Mouse (Mus musculus): Measurements from ENCODE around the gene St3gal5. TPM values are rescaled to one million over a fixed set of nuclear protein-coding genes. Genes with fewer than 3 reads are reported as not detected.
"Not testable (repeated sequence)": the region's sequence is repeated elsewhere in the genome, so short reads cannot be mapped to it uniquely, and the experiment has no call there.

The St3gal5 gene
- polyA plus RNA-seq (2014; fragmentation: Nextera tagmentation; extraction: Ambion mirVana): 69.9 and 72.4 TPM in 2 replicates

DNA sequence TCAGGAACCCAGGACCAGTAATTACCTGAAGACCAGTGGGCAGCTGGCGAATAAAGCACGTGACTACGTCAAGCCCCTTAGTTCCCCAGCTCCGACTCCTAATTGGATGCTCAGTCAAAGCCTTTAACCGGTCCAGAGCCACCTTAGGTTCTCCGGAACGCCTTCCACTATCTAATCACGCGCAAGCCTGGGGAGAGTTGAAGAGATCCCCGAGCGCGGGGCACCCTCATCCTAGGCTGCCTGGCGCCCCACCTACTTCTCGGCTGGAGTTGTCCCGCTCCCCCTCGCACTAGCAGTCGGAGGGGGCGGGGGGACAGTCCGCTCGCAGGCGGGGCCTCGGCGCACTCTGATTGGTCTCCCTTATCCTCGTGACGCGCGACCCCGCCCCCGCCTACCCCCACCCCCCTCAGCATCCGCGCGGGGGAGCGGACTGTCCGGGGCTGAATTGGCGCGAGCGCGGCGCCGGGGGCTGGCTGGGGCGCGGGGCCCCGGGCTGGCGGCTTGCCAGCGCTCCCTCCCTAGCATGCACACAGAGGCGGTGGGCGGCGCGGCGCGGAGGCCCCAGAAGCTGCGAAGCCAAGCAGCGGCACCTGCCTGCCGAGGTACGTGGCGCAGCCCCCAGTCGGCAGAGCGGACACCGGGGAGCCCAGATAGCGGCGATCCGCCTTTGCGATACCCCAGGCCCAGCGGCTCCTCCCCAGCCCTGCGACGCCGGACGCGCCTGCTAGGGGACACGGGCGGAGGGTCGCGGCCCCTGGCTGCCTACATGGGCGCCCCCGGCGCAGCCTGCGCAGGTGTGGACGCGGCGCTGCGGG lies at the start of gene St3gal5:
Gene St3gal5, plus strand, starts transcription at position 412 of the 815 bp plus-strand sequence.
- under 1% methylated on average over 81 of the region's 81 CpGs for WGBS (ENCODE audit: insufficient replicate concordance)

DNA sequence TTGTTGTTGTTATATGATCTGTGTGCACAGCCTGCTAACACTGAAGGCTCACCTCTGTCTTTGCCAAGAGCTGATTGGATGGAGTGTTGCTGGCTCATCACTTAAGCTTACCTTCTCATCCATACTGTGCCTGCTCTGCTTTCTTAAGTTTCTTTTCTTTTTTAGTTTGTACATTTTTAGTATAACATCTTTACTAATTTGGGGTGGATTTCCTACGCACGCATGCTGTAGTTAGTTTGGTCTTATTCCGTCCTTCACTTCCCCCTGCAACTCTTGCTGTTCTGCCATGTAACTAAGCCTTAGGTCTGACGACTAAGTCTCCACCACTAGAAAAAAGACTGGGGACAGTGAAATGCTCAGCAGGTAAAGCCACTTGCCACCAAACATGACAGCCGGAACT lies 48.7 kb upstream of the St3gal5 start:
- H3K27me3 ChIP-seq (ENCODE audit: control insufficient read depth, insufficient read depth, low read length): no peaks in the 10 kb centered on the region
- 87% methylated on average over 5 of the region's 5 CpGs for WGBS (ENCODE audit: insufficient replicate concordance)
- no peak for ATAC-seq (replicated peaks; ENCODE audit: insufficient number of reproducible peaks, low FRiP score, low TSS enrichment)

More for the DNA sequence above, at the start of gene St3gal5:
- H3K4me1 ChIP-seq (ENCODE audit: control insufficient read depth, insufficient read depth, low read length): peaks cover 30% of the 10 kb centered on the region
- peak within 1 kb of the TSS; percentile 69 for H3K27ac ChIP-seq (ENCODE audit: low read depth, low read length)
- peak within 1 kb of the TSS; percentile 58 for H3K4me3 ChIP-seq (ENCODE audit: low read depth, low read length)
- peak within 1 kb of the TSS; percentile 86 for H3K9ac ChIP-seq (ENCODE audit: low read depth, low read length)
- no peaks in the 10 kb centered on the region for H3K9me3 ChIP-seq (replicated peaks; ENCODE audit: control insufficient read depth, low read length)
- H3K27me3 ChIP-seq (ENCODE audit: control insufficient read depth, insufficient read depth, low read length): no peaks in the 10 kb centered on the region
- H3K36me3 ChIP-seq (ENCODE audit: control insufficient read depth, insufficient read depth, low read length): no peaks in the 10 kb centered on the region
- H3K4me2 ChIP-seq: peak within 1 kb of the TSS; percentile 87
- peak; percentile 97 for ATAC-seq (replicated peaks; ENCODE audit: insufficient number of reproducible peaks, low FRiP score, low TSS enrichment)

GRCm38 (mm10) chr6:72049941-72050340 lies 47.5 kb upstream of the St3gal5 start:
- H3K9me3 ChIP-seq (replicated peaks; ENCODE audit: control insufficient read depth, low read length): no peaks in the 10 kb centered on the region
- WGBS (ENCODE audit: insufficient replicate concordance): 40% methylated on average over 6 of the region's 6 CpGs
- H3K4me2 ChIP-seq: no peak overlapping the region
- peaks cover 6% of the 10 kb centered on the region for H3K4me1 ChIP-seq (ENCODE audit: control insufficient read depth, insufficient read depth, low read length)
- no peak overlapping the region for H3K4me3 ChIP-seq (ENCODE audit: low read depth, low read length)
- no peak for ATAC-seq (replicated peaks; ENCODE audit: insufficient number of reproducible peaks, low FRiP score, low TSS enrichment)
- H3K9ac ChIP-seq (ENCODE audit: low read depth, low read length): no peak overlapping the region
- no peaks in the 10 kb centered on the region for H3K36me3 ChIP-seq (ENCODE audit: control insufficient read depth, insufficient read depth, low read length)
- H3K27me3 ChIP-seq (ENCODE audit: control insufficient read depth, insufficient read depth, low read length): no peaks in the 10 kb centered on the region
- H3K27ac ChIP-seq (ENCODE audit: low read depth, low read length): no peak overlapping the region

More for the DNA sequence above, 48.7 kb upstream of the St3gal5 start:
- H3K4me2 ChIP-seq: no peak overlapping the region
- H3K4me3 ChIP-seq (ENCODE audit: low read depth, low read length): no peak overlapping the region
- no peaks in the 10 kb centered on the region for H3K36me3 ChIP-seq (ENCODE audit: control insufficient read depth, insufficient read depth, low read length)
- H3K4me1 ChIP-seq (ENCODE audit: control insufficient read depth, insufficient read depth, low read length): peaks cover 6% of the 10 kb centered on the region
- no peaks in the 10 kb centered on the region for H3K9me3 ChIP-seq (replicated peaks; ENCODE audit: control insufficient read depth, low read length)
- no peak overlapping the region for H3K9ac ChIP-seq (ENCODE audit: low read depth, low read length)
- H3K27ac ChIP-seq (ENCODE audit: low read depth, low read length): no peak overlapping the region

DNA sequence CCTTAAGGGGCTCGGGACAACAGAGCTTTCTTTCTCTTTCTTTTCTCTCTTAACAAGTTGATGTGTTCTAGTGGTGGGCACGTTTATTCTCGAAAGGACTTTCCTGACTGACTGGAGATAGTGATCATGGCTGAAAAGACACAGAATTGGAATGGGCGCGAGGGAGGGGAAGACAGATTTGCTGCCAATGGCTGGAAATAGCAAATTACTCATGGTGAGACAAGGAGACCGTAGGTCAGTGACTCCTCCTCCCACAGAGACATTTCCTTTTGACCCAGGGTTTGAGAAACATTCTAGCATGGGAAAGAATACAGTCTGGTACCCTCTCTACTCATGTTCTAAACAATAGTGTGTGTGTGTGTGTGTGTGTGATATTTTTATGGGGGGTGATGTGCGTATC lies 46.6 kb upstream of the St3gal5 start:
- Histone ChIP-seq H3K27ac (ENCODE audit: low read depth, low read length) (no peak overlapping the region), H3K4me3 (ENCODE audit: low read depth, low read length) (no peak overlapping the region), H3K9ac (ENCODE audit: low read depth, low read length) (no peak overlapping the region), H3K27me3 (ENCODE audit: control insufficient read depth, insufficient read depth, low read length) (no peaks in the 10 kb centered on the region), H3K4me1 (ENCODE audit: control insufficient read depth, insufficient read depth, low read length) (peaks cover 6% of the 10 kb centered on the region), H3K9me3 (replicated peaks; ENCODE audit: control insufficient read depth, low read length) (no peaks in the 10 kb centered on the region), H3K4me2 (peak overlapping the region; percentile 2), H3K36me3 (ENCODE audit: control insufficient read depth, insufficient read depth, low read length) (no peaks in the 10 kb centered on the region)
- no peak for ATAC-seq (replicated peaks; ENCODE audit: insufficient number of reproducible peaks, low FRiP score, low TSS enrichment)
- 44% methylated on average over 7 of the region's 7 CpGs for WGBS (ENCODE audit: insufficient replicate concordance)

GRCm38 (mm10) chr6:72051247-72051646 lies 46.1 kb upstream of the St3gal5 start:
- Histone ChIP-seq H3K36me3 (ENCODE audit: control insufficient read depth, insufficient read depth, low read length) (no peaks in the 10 kb centered on the region), H3K9ac (ENCODE audit: low read depth, low read length) (no peak overlapping the region), H3K4me1 (ENCODE audit: control insufficient read depth, insufficient read depth, low read length) (peaks cover 6% of the 10 kb centered on the region), H3K4me3 (ENCODE audit: low read depth, low read length) (no peak overlapping the region), H3K4me2 (no peak overlapping the region), H3K27me3 (ENCODE audit: control insufficient read depth, insufficient read depth, low read length) (no peaks in the 10 kb centered on the region), H3K9me3 (replicated peaks; ENCODE audit: control insufficient read depth, low read length) (no peaks in the 10 kb centered on the region), H3K27ac (ENCODE audit: low read depth, low read length) (no peak overlapping the region)
- no peak for ATAC-seq (replicated peaks; ENCODE audit: insufficient number of reproducible peaks, low FRiP score, low TSS enrichment)
- 79% methylated on average over 2 of the region's 2 CpGs for WGBS (ENCODE audit: insufficient replicate concordance)

DNA sequence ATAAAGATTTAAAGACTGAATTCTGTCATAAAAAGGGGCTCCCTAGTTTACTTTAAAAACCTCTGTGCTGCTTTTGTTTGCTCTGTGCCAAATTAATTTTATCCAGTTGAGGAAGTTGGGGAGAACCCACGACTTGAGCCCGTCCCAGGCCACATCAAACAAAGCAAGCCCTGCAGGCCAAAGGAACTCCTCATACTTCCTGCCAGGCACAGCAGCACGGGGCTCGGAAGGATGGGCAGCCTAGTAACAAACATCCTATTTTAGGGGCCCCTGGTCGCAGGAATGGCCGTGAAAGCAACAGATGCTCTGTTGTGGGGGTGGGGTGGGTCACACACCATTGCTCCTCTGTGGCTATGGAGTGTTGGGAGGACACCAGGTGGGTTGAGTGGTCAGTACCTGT lies 45.6 kb upstream of the St3gal5 start:
- peaks cover 6% of the 10 kb centered on the region for H3K4me1 ChIP-seq (ENCODE audit: control insufficient read depth, insufficient read depth, low read length)
- H3K27ac ChIP-seq (ENCODE audit: low read depth, low read length): no peak overlapping the region
- H3K9me3 ChIP-seq (replicated peaks; ENCODE audit: control insufficient read depth, low read length): no peaks in the 10 kb centered on the region
- no peak overlapping the region for H3K9ac ChIP-seq (ENCODE audit: low read depth, low read length)
- no peak overlapping the region for H3K4me3 ChIP-seq (ENCODE audit: low read depth, low read length)
- H3K4me2 ChIP-seq: no peak overlapping the region
- WGBS (ENCODE audit: insufficient replicate concordance): 45% methylated on average over 6 of the region's 6 CpGs
- no peak for ATAC-seq (replicated peaks; ENCODE audit: insufficient number of reproducible peaks, low FRiP score, low TSS enrichment)
- no peaks in the 10 kb centered on the region for H3K27me3 ChIP-seq (ENCODE audit: control insufficient read depth, insufficient read depth, low read length)
- no peaks in the 10 kb centered on the region for H3K36me3 ChIP-seq (ENCODE audit: control insufficient read depth, insufficient read depth, low read length)

GRCm38 (mm10) chr6:72056548-72056947 lies 40.8 kb upstream of the St3gal5 start:
- no peak overlapping the region for H3K27ac ChIP-seq (ENCODE audit: low read depth, low read length)
- 81% methylated on average over 2 of the region's 2 CpGs for WGBS (ENCODE audit: insufficient replicate concordance)
- no peak for ATAC-seq (replicated peaks; ENCODE audit: insufficient number of reproducible peaks, low FRiP score, low TSS enrichment)
- H3K27me3 ChIP-seq (ENCODE audit: control insufficient read depth, insufficient read depth, low read length): no peaks in the 10 kb centered on the region
- no peaks in the 10 kb centered on the region for H3K9me3 ChIP-seq (replicated peaks; ENCODE audit: control insufficient read depth, low read length)
- no peak overlapping the region for H3K4me2 ChIP-seq
- H3K4me3 ChIP-seq (ENCODE audit: low read depth, low read length): no peak overlapping the region
- H3K4me1 ChIP-seq (ENCODE audit: control insufficient read depth, insufficient read depth, low read length): no peaks in the 10 kb centered on the region
- H3K9ac ChIP-seq (ENCODE audit: low read depth, low read length): no peak overlapping the region
- no peaks in the 10 kb centered on the region for H3K36me3 ChIP-seq (ENCODE audit: control insufficient read depth, insufficient read depth, low read length)

GRCm38 (mm10) chr6:72058398-72058889 lies 38.9 kb upstream of the St3gal5 start:
- no peaks in the 10 kb centered on the region for H3K9me3 ChIP-seq (replicated peaks; ENCODE audit: control insufficient read depth, low read length)
- H3K27ac ChIP-seq (ENCODE audit: low read depth, low read length): no peak overlapping the region
- H3K36me3 ChIP-seq (ENCODE audit: control insufficient read depth, insufficient read depth, low read length): no peaks in the 10 kb centered on the region
- H3K4me1 ChIP-seq (ENCODE audit: control insufficient read depth, insufficient read depth, low read length): peaks cover under 1% of the 10 kb centered on the region; the same call in 1 of the 2 replicates
- H3K4me3 ChIP-seq (ENCODE audit: low read depth, low read length): no peak overlapping the region
- H3K9ac ChIP-seq (ENCODE audit: low read depth, low read length): no peak overlapping the region
- WGBS (ENCODE audit: insufficient replicate concordance): 84% methylated on average over 9 of the region's 9 CpGs
- ATAC-seq (replicated peaks; ENCODE audit: insufficient number of reproducible peaks, low FRiP score, low TSS enrichment): no peak
- H3K27me3 ChIP-seq (ENCODE audit: control insufficient read depth, insufficient read depth, low read length): no peaks in the 10 kb centered on the region
- H3K4me2 ChIP-seq: no peak overlapping the region

- H3K27me3 ChIP-seq (ENCODE audit: control insufficient read depth, insufficient read depth, low read length); H3K4me1 ChIP-seq (ENCODE audit: control insufficient read depth, insufficient read depth, low read length); H3K9ac ChIP-seq (ENCODE audit: low read depth, low read length); H3K9me3 ChIP-seq (replicated peaks; ENCODE audit: control insufficient read depth, low read length); H3K36me3 ChIP-seq (ENCODE audit: control insufficient read depth, insufficient read depth, low read length); H3K4me2 ChIP-seq; H3K27ac ChIP-seq (ENCODE audit: low read depth, low read length); ATAC-seq (replicated peaks; ENCODE audit: insufficient number of reproducible peaks, low FRiP score, low TSS enrichment); H3K4me3 ChIP-seq (ENCODE audit: low read depth, low read length): not testable (repeated sequence)
- WGBS (ENCODE audit: insufficient replicate concordance): 78% methylated on average over 10 of the region's 10 CpGs
Observed at GRCm38 (mm10) chr6:72060677-72061076, 36.7 kb upstream of the St3gal5 start.
